Comparison of ENCODE assay signal across 16 mouse cellular contexts in the genomic region with DNA sequence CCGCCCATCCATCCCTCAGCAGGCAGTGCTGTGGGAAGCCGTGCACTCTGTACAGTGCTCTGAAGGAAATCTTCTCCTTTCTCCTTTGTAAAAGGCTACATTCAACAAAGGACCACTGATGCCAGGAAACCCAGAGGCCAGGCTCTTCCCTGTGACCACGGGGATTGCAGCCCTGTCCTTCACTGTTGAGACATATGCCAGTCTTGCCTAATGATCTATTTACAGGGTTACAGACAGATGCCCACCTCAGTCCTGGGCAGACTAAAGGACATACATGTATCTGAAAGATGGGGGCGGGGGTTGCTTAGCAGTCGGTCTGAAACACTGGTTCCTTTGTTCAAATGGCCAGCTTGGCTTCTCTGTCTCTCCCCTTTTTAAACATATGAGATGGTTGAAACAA. TPM values are rescaled to one million over a fixed set of nuclear protein-coding genes. Genes with fewer than 3 reads are reported as not detected.
DNase-seq lines count a peak whose midpoint lies in the region; ATAC-seq and TF ChIP-seq lines count a peak whose summit lies in the region.
"Had no signal": no experiment of that assay in that cellular context is flagged by ENCODE, and none has a peak within 500 bp of the region (broad histone marks: within the 10 kb centered on the region; RNA-seq: fewer than 3 reads in every experiment).

No protein-coding gene starts in this region.

- DNase-seq in forebrain, embryonic 10.5 days (ENCODE audit: extremely low spot score, low spot score): no peak
- no peak for DNase-seq in forebrain, postnatal 0 days
- DNase-seq in midbrain, embryonic 10.5 days (ENCODE audit: low spot score): no peak
- peak; percentile 63 for DNase-seq in retina, embryonic 14.5 days (ENCODE audit: low spot score)
- no peak for DNase-seq in testis, postnatal 14 days (ENCODE audit: low spot score)
- no peak for DNase-seq in urinary bladder, postnatal 36 days (ENCODE audit: low spot score in 2 of 2)
- DNase-seq in spleen, postnatal 10 days (ENCODE audit: low spot score in 2 of 2): no peak
- DNase-seq: adrenal gland, adult 2 months; kidney, postnatal 25 days; right cerebral cortex, postnatal 25 days had no signal

- H3K9ac ChIP-seq in forebrain, postnatal 0 days: no peak overlapping the region

- 58% methylated on average over 5 of the region's 5 CpGs for WGBS in forebrain, embryonic 10.5 days
- WGBS in forebrain, postnatal 0 days: 11% methylated on average over 5 of the region's 5 CpGs
- 70% methylated on average over 5 of the region's 5 CpGs for WGBS in midbrain, embryonic 10.5 days

- H3K4me1 ChIP-seq in forebrain, embryonic 10.5 days: peaks cover 57% of the 10 kb centered on the region
- H3K4me1 ChIP-seq in forebrain, postnatal 0 days (ENCODE audit: insufficient read depth): peaks cover 21% of the 10 kb centered on the region
- peaks cover 26% of the 10 kb centered on the region for H3K4me1 ChIP-seq in midbrain, embryonic 10.5 days
- H3K4me1 ChIP-seq: megakaryocyte, embryonic 14.5 days had no signal

- no peak overlapping the region for H3K4me3 ChIP-seq in forebrain, embryonic 10.5 days
- no peak overlapping the region for H3K4me3 ChIP-seq in forebrain, postnatal 0 days (ENCODE audit: low read depth, low read length)
- no peak overlapping the region for H3K4me3 ChIP-seq in midbrain, embryonic 10.5 days
- H3K4me3 ChIP-seq: erythroblast, embryonic 14.5 days; heart, embryonic 10.5 days; megakaryocyte, embryonic 14.5 days had no signal

- H3K36me3 ChIP-seq in forebrain, embryonic 10.5 days (replicated peaks): no peaks in the 10 kb centered on the region
- no peaks in the 10 kb centered on the region for H3K36me3 ChIP-seq in forebrain, postnatal 0 days (ENCODE audit: insufficient read depth)
- 0 out of 2 replicates have a peak, but pooled peaks cover 8% of the 10 kb centered on the region for H3K36me3 ChIP-seq in midbrain, embryonic 10.5 days

- peak; percentile 14 for ATAC-seq in forebrain, postnatal 0 days

- H3K27ac ChIP-seq in forebrain, embryonic 10.5 days: peak overlapping the region; percentile 60; the same call in 1 of the 2 replicates
- 0 out of 2 replicates have a peak overlapping the region, but pooled peaks have one; percentile 42 for H3K27ac ChIP-seq in forebrain, postnatal 0 days (ENCODE audit: low read depth, low read length)
- H3K27ac ChIP-seq in midbrain, embryonic 10.5 days (replicated peaks): peak overlapping the region; percentile 71

- no peak for TF ChIP-seq CTCF in forebrain, postnatal 0 days (IDR thresholded peaks at IDR 0.05; ENCODE audit: low read depth)

- H3K27me3 ChIP-seq in forebrain, embryonic 10.5 days (ENCODE audit: poor library complexity, severe bottlenecking): peaks cover 86% of the 10 kb centered on the region
- no peaks in the 10 kb centered on the region for H3K27me3 ChIP-seq in forebrain, postnatal 0 days (ENCODE audit: insufficient read depth, low read length)
- no peaks in the 10 kb centered on the region for H3K27me3 ChIP-seq in midbrain, embryonic 10.5 days (ENCODE audit: low read depth, poor library complexity, severe bottlenecking)
- H3K27me3 ChIP-seq: CH12.LX; megakaryocyte, embryonic 14.5 days had no signal

- peaks cover 23% of the 10 kb centered on the region for H3K9me3 ChIP-seq in forebrain, embryonic 10.5 days
- H3K9me3 ChIP-seq in forebrain, postnatal 0 days (ENCODE audit: low read length): no peaks in the 10 kb centered on the region
- H3K9me3 ChIP-seq in midbrain, embryonic 10.5 days (replicated peaks): peaks cover 12% of the 10 kb centered on the region

- H3K4me2 ChIP-seq in forebrain, postnatal 0 days (ENCODE audit: low read depth): no peak overlapping the region

RNA-seq across cellular contexts. Expression of gene Ccdc60, which starts 14.4 kb away (rescaled TPM):
- polyA plus RNA-seq in forebrain, embryonic 10.5 days (2016; fragmentation: Nextera tagmentation; extraction: Ambion mirVana): 0.47 and 0.66 TPM in 2 replicates
- 1.5 and 3.7 TPM in 2 replicates for total RNA-seq in forebrain, postnatal 0 days (2014; rRNA removed)
- polyA plus RNA-seq in forebrain, postnatal 0 days (2015; fragmentation: Nextera tagmentation; extraction: Ambion mirVana): 1.4 and 1.9 TPM in 2 replicates
- 1.7 and 2.1 TPM in 2 replicates for polyA plus RNA-seq in midbrain, embryonic 10.5 days (2016; fragmentation: Nextera tagmentation; extraction: Ambion mirVana)
- total RNA-seq: adrenal gland, adult 2 months; CH12.LX; gastrocnemius, adult 8-10 months; neutrophil, adult 5-6 weeks had no signal
- polyA plus RNA-seq: adrenal gland, adult 2 months; erythroblast, embryonic 14.5 days had no signal
